Mouse (Mus musculus): ENCODE measurements at regions not wholly inside any gene's neighbourhood (a gene's known extent, or its start where the extent isn't known, plus 50 kb on each side); places are given as distances from the start of the nearest gene placed in this dataset.
A peak's percentile ranks its signal among the peaks of the same experiment; 100 is the strongest.

GRCm38 (mm10) chr13:81965431-81965830 lies 182.6 kb downstream of the Cetn3 start:
- no peak overlapping the region for H3K27ac ChIP-seq (ENCODE audit: low read depth, low read length)
- no peak overlapping the region for H3K9ac ChIP-seq (replicated peaks; ENCODE audit: low read length, poor library complexity, severe bottlenecking)
- H3K4me3 ChIP-seq (ENCODE audit: low read depth, low read length) = no peak overlapping the region
- WGBS = 81% methylated on average over 2 of the region's 2 CpGs
- DNase-seq (ENCODE audit: low spot score) (no peak), ATAC-seq (ENCODE audit: low FRiP score) (no peak)
- H3K9me3 ChIP-seq (ENCODE audit: low read length) = no peaks in the 10 kb centered on the region
- H3K36me3 ChIP-seq (ENCODE audit: insufficient read depth, low read length) = no peaks in the 10 kb centered on the region
- no peak for TF ChIP-seq CTCF (IDR thresholded peaks at IDR 0.05)
- no peaks in the 10 kb centered on the region for H3K27me3 ChIP-seq (ENCODE audit: insufficient read depth, low read length)
- no peak overlapping the region for H3K4me2 ChIP-seq (ENCODE audit: low read depth, low read length, poor library complexity, severe bottlenecking)
- H3K4me1 ChIP-seq (ENCODE audit: insufficient read depth, low read length) = no peaks in the 10 kb centered on the region

GRCm38 (mm10) chr13:81975878-81976277 lies 193.0 kb downstream of the Cetn3 start:
- no peak overlapping the region for H3K4me2 ChIP-seq (ENCODE audit: low read depth, low read length, poor library complexity, severe bottlenecking)
- no peaks in the 10 kb centered on the region for H3K27me3 ChIP-seq (ENCODE audit: insufficient read depth, low read length)
- no peak overlapping the region for H3K9ac ChIP-seq (replicated peaks; ENCODE audit: low read length, poor library complexity, severe bottlenecking)
- ATAC-seq (ENCODE audit: low FRiP score) (no peak), DNase-seq (ENCODE audit: low spot score) (peak; percentile 11)
- no peak for TF ChIP-seq CTCF (IDR thresholded peaks at IDR 0.05)
- no peaks in the 10 kb centered on the region for H3K9me3 ChIP-seq (ENCODE audit: low read length)
- H3K4me1 ChIP-seq (ENCODE audit: insufficient read depth, low read length) = no peaks in the 10 kb centered on the region
- 37% methylated on average over 2 of the region's 2 CpGs for WGBS
- no peaks in the 10 kb centered on the region for H3K36me3 ChIP-seq (ENCODE audit: insufficient read depth, low read length)
- no peak overlapping the region for H3K4me3 ChIP-seq (ENCODE audit: low read depth, low read length)
- H3K27ac ChIP-seq (ENCODE audit: low read depth, low read length) = no peak overlapping the region

GRCm38 (mm10) chr13:81978003-81978402 lies 195.1 kb downstream of the Cetn3 start:
- no peaks in the 10 kb centered on the region for H3K4me1 ChIP-seq (ENCODE audit: insufficient read depth, low read length)
- no peak for TF ChIP-seq CTCF (IDR thresholded peaks at IDR 0.05)
- ATAC-seq (ENCODE audit: low FRiP score) = no peak

GRCm38 (mm10) chr13:81979289-81979688 lies 196.4 kb downstream of the Cetn3 start:
- H3K27me3 ChIP-seq (ENCODE audit: insufficient read depth, low read length) = no peaks in the 10 kb centered on the region
- no peak for ATAC-seq (ENCODE audit: low FRiP score)
- H3K27ac ChIP-seq (ENCODE audit: low read depth, low read length) = no peak overlapping the region
- no peak for TF ChIP-seq CTCF (IDR thresholded peaks at IDR 0.05)
- H3K9ac ChIP-seq (replicated peaks; ENCODE audit: low read length, poor library complexity, severe bottlenecking) = no peak overlapping the region
- H3K4me2 ChIP-seq (ENCODE audit: low read depth, low read length, poor library complexity, severe bottlenecking) = no peak overlapping the region
- H3K36me3 ChIP-seq (ENCODE audit: insufficient read depth, low read length) = no peaks in the 10 kb centered on the region
- H3K9me3 ChIP-seq (ENCODE audit: low read length) = no peaks in the 10 kb centered on the region
- no peak for DNase-seq (ENCODE audit: low spot score)
- no peaks in the 10 kb centered on the region for H3K4me1 ChIP-seq (ENCODE audit: insufficient read depth, low read length)
- no peak overlapping the region for H3K4me3 ChIP-seq (ENCODE audit: low read depth, low read length)

More at GRCm38 (mm10) chr13:81978003-81978402, 195.1 kb downstream of the Cetn3 start:
- Histone ChIP-seq H3K27ac (ENCODE audit: low read depth, low read length) (no peak overlapping the region), H3K4me2 (ENCODE audit: low read depth, low read length, poor library complexity, severe bottlenecking) (no peak overlapping the region), H3K4me3 (ENCODE audit: low read depth, low read length) (no peak overlapping the region), H3K36me3 (ENCODE audit: insufficient read depth, low read length) (no peaks in the 10 kb centered on the region), H3K9me3 (ENCODE audit: low read length) (no peaks in the 10 kb centered on the region), H3K9ac (replicated peaks; ENCODE audit: low read length, poor library complexity, severe bottlenecking) (no peak overlapping the region), H3K27me3 (ENCODE audit: insufficient read depth, low read length) (no peaks in the 10 kb centered on the region)
- DNase-seq (ENCODE audit: low spot score) = no peak
- 87% methylated on average over 6 of the region's 6 CpGs for WGBS

- H3K4me2 ChIP-seq (ENCODE audit: low read depth, low read length, poor library complexity, severe bottlenecking) = no peak overlapping the region
- WGBS = 81% methylated on average over 5 of the region's 5 CpGs
- H3K27ac ChIP-seq (ENCODE audit: low read depth, low read length) = no peak overlapping the region
- no peaks in the 10 kb centered on the region for H3K36me3 ChIP-seq (ENCODE audit: insufficient read depth, low read length)
- H3K27me3 ChIP-seq (ENCODE audit: insufficient read depth, low read length) = no peaks in the 10 kb centered on the region
- no peak overlapping the region for H3K9ac ChIP-seq (replicated peaks; ENCODE audit: low read length, poor library complexity, severe bottlenecking)
- no peak for TF ChIP-seq CTCF (IDR thresholded peaks at IDR 0.05)
- no peaks in the 10 kb centered on the region for H3K4me1 ChIP-seq (ENCODE audit: insufficient read depth, low read length)
- H3K4me3 ChIP-seq (ENCODE audit: low read depth, low read length) = no peak overlapping the region
- no peaks in the 10 kb centered on the region for H3K9me3 ChIP-seq (ENCODE audit: low read length)
- ATAC-seq (ENCODE audit: low FRiP score) = no peak
- DNase-seq (ENCODE audit: low spot score) = no peak
Observed at GRCm38 (mm10) chr13:81980094-81980493, 197.2 kb downstream of the Cetn3 start.

- Histone ChIP-seq H3K4me3 (ENCODE audit: low read depth, low read length) (no peak overlapping the region), H3K27me3 (ENCODE audit: insufficient read depth, low read length) (no peaks in the 10 kb centered on the region), H3K4me2 (ENCODE audit: low read depth, low read length, poor library complexity, severe bottlenecking) (no peak overlapping the region), H3K9ac (replicated peaks; ENCODE audit: low read length, poor library complexity, severe bottlenecking) (no peak overlapping the region), H3K36me3 (ENCODE audit: insufficient read depth, low read length) (no peaks in the 10 kb centered on the region), H3K4me1 (ENCODE audit: insufficient read depth, low read length) (no peaks in the 10 kb centered on the region), H3K9me3 (ENCODE audit: low read length) (no peaks in the 10 kb centered on the region), H3K27ac (ENCODE audit: low read depth, low read length) (no peak overlapping the region)
- DNase-seq (ENCODE audit: low spot score) (no peak), ATAC-seq (ENCODE audit: low FRiP score) (no peak)
- no peak for TF ChIP-seq CTCF (IDR thresholded peaks at IDR 0.05)
- WGBS = 59% methylated on average over 2 of the region's 2 CpGs
Observed at GRCm38 (mm10) chr13:81982491-81982890, 199.6 kb downstream of the Cetn3 start.
